Mouse (Mus musculus) testis, adult 2 months (tissue): Measurements from ENCODE around the gene Fntb. TPM values are rescaled to one million over a fixed set of nuclear protein-coding genes. Genes with fewer than 3 reads are reported as not detected.

ENCODE experiments used
- H3K27ac ChIP-seq: fragments of 200-500 bp; 2 replicates; pipeline ENCODE4 v1.5.1; 2012; ENCODE audit warnings: low read depth, low read length; ENCODE audit not compliant: control insufficient read depth, insufficient read depth
- H3K27me3 ChIP-seq: fragments of 200-500 bp; 2 replicates; pipeline ENCODE4 v1.6.1; 2012; ENCODE audit warnings: mild to moderate bottlenecking, low read length, moderate library complexity; ENCODE audit not compliant: control insufficient read depth, insufficient read depth
- H3K36me3 ChIP-seq: fragments of 200-500 bp; 2 replicates; pipeline ENCODE4 v1.6.1; 2012; ENCODE audit warnings: mild to moderate bottlenecking, low read length; ENCODE audit not compliant: control insufficient read depth, insufficient read depth
- H3K4me1 ChIP-seq: fragments of 200-500 bp; 2 replicates; pipeline ENCODE4 v1.6.1; 2012; ENCODE audit warnings: low read length; ENCODE audit not compliant: control insufficient read depth, insufficient read depth
- H3K4me3 ChIP-seq: fragments of 200-500 bp; 2 replicates; pipeline ENCODE4 v1.5.1; 2012; ENCODE audit warnings: low read depth, mild to moderate bottlenecking, low read length, moderate library complexity, mixed read lengths; ENCODE audit not compliant: control insufficient read depth
- CTCF ChIP-seq: fragments of 200-500 bp; IDR thresholded peaks from 2 replicates; pipeline ENCODE4 v1.5.1; 2012; ENCODE audit warnings: low read depth, mild to moderate bottlenecking, inconsistent platforms, low read length, moderate library complexity; ENCODE audit not compliant: control insufficient read depth, insufficient read depth, insufficient replicate concordance
- POLR2A ChIP-seq: fragments of 200-500 bp; IDR thresholded peaks from 2 replicates; pipeline ENCODE4 v1.6.1; 2012; ENCODE audit warnings: low read depth, mild to moderate bottlenecking, inconsistent platforms, low read length, moderate library complexity; ENCODE audit not compliant: control insufficient read depth
- polyA plus RNA-seq: library from polyadenylated mRNA; depleted of rRNA; stranded (reverse); fragments of >200 nt; gene quantifications from 2 replicates; pipeline ENCODE4 v1.2.3, GENCODE M21; 2012

The Fntb gene
- polyA plus RNA-seq, 1 experiment: 9.9 TPM

DNA sequence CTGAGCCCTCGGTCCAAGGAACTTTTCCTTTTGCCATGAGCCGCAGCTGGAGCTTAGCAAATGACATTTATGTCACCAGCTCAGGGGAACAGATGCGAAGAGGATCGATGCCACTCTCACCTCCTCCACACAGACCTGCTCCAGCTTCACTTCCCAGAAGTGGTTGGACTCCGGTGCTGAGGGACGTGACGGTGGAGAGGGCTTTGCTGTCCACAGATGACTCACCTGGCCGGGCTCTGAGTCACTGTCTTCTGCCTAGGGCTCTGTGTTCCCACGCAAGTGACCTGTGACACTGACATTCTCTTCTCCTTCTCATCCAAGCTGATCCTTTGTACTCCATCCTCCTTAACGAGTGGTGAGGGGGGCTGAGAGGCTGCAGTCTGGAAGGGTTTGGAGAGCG is 98.3 kb downstream of the Fntb start:
- peaks cover 5% of the 10 kb centered on the region for H3K4me1 ChIP-seq
- TF ChIP-seq POLR2A: no peak
- TF ChIP-seq CTCF: no peak
- H3K27ac ChIP-seq: no peak overlapping the region
- no peak overlapping the region for H3K4me3 ChIP-seq
- H3K27me3 ChIP-seq: no peaks in the 10 kb centered on the region
- H3K36me3 ChIP-seq: no peaks in the 10 kb centered on the region

DNA sequence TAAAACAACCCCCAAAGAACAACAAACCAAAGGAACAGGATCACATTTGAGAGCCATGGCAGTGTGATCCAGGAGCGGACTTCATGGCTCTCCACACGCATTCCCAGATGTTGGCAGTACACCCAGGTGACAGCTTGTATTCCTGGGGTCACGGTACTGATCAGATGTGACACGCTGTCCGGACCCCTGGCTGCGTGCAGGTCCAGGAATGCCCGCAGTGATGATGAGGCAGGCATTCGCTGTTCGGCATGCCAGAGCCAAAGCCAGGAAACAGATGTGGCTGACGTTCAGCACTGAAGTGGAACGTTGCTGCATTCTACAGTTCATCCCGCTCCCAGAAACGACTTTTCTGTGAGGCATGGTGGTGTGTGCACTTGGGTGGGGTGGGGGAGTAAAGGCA is 99.9 kb downstream of the Fntb start:
- Histone ChIP-seq H3K36me3 (no peaks in the 10 kb centered on the region), H3K27me3 (no peaks in the 10 kb centered on the region)
- TF ChIP-seq POLR2A (no peak), CTCF (no peak)

DNA sequence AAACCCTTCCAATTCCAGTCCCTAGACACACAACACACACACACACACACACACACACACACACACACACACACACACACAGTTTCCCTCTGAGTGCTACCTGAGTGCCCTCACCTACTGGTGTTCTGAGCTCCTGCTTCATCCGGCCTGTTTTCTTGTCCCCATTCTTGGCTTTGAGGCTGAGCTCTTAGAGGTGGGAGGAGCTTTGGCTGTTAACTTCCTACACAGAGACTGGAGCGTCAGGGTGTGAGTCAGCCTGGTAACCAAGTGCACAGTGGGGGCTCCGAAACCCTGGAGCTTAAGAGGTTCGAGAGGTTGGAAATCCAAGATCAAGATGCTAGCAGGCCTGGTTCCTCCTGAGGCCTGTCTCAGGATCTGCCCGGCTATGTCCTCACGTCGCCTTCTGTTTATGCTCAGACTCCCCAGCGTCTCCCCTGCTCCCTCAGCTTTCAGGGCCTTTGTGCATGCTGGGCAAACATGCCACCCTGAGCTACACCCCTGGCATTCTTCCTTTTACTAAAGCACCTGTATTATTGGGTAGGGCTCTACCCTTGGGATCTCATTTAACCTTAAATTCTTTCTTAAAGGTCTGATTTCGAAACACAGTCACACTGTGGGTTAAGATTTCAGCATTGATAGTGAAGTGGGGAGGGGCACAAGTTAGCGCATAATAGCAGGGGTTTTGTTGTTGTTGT is 102.3 kb downstream of the Fntb start:
- TF ChIP-seq CTCF (no peak), POLR2A (no peak)
- H3K4me3 ChIP-seq: no peak overlapping the region
- peak overlapping the region; percentile 50 for H3K27ac ChIP-seq
- H3K36me3 ChIP-seq: no peaks in the 10 kb centered on the region
- peaks cover 5% of the 10 kb centered on the region for H3K4me1 ChIP-seq
- no peaks in the 10 kb centered on the region for H3K27me3 ChIP-seq

More for the DNA sequence above, 99.9 kb downstream of the Fntb start:
- Histone ChIP-seq H3K4me1 (peaks cover 5% of the 10 kb centered on the region), H3K4me3 (no peak overlapping the region), H3K27ac (no peak overlapping the region)

DNA sequence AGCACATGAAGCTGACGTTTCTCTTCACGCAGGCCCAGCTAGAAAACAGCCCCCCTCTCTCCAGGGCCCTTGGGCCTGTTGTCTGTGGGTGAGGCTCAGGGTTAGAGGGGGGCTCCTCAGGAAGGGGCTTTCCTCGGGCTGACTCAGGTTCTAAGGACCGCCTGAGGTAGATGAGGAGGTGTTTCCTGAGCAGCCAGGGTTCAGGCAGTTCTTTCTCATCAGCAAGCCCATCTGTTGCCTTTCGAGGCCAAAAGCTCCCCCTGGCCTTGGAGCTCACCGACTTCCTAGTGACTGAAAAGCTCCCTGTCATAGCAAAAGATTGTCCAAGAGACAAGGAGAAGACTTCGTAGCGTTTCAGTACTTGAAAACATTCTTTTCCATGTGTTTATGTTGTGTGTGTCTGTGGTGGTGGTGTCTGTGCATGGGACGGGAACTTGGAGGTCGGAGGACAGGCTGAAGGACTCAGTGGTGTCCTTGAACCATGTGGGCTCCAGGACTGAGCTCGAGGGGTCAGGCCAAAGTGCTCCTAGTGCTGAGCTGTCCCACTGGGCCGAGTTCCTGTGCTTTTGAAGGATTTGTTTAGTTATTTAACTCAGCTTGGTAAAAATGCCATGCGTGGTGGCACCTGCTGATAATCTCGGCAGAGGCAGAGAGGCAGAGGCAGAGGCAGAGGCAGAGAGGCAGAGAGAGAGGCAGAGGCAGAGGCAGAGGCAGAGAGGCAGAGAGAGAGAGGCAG is 103.2 kb downstream of the Fntb start:
- Histone ChIP-seq H3K4me1 (peaks cover 5% of the 10 kb centered on the region), H3K27me3 (no peaks in the 10 kb centered on the region), H3K4me3 (no peak overlapping the region), H3K27ac (no peak overlapping the region; the same call in 1 of the 2 replicates), H3K36me3 (no peaks in the 10 kb centered on the region)
- TF ChIP-seq POLR2A (no peak), CTCF (no peak)

DNA sequence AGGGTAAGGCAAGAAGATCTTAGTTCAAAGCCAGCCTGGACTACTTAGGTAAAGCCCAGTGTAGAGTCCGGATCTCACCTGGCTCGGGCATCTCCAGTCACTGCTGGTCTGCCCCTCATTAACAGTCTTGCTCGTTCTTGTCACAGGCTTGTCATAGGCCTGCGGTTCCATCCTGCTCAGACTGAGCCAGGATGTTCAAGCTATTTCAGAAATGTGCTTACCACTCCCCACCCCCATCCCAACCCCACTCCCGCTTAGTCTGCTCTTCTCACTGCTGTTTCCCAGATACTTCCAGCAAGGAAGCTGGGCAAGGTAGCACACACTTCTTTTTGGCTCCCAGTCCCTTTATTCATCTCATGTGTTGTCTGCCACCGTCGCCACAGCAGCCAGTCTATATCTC is 104.2 kb downstream of the Fntb start:
- Histone ChIP-seq H3K4me3 (no peak overlapping the region), H3K36me3 (no peaks in the 10 kb centered on the region), H3K27ac (no peak overlapping the region), H3K27me3 (no peaks in the 10 kb centered on the region), H3K4me1 (peaks cover 5% of the 10 kb centered on the region)
- TF ChIP-seq CTCF (no peak), POLR2A (no peak)

DNA sequence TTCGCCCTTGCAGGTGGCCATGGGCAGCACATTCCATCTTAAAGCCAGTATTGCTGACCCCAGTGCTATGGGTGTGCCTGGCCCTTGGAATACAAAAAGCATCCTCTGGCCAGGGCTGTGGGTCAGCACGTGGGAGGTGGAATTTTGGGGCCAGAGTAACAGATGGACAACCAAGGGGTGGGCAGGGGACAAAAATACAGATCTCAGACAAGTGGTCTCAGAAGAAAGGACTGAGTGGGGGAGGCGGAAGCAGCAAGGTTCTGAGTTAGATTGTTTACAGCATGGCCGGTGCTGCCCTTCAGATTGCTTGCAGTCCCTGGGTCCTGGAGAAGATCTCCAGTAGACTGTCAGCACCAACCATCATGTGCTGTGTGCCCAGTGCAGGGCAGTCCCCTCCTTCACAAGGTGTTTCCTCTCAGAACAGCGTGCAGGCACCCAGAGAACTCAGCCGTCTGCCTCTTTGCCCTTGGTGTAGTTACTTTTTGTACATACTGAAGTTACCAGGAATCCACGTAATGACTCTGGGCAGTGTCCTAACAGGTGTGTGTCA is 107.5 kb downstream of the Fntb start:
- H3K4me1 ChIP-seq: peaks cover 4% of the 10 kb centered on the region
- H3K27me3 ChIP-seq: no peaks in the 10 kb centered on the region
- TF ChIP-seq POLR2A (no peak), CTCF (no peak)
- no peaks in the 10 kb centered on the region for H3K36me3 ChIP-seq
- H3K4me3 ChIP-seq: no peak overlapping the region
- H3K27ac ChIP-seq: no peak overlapping the region

DNA sequence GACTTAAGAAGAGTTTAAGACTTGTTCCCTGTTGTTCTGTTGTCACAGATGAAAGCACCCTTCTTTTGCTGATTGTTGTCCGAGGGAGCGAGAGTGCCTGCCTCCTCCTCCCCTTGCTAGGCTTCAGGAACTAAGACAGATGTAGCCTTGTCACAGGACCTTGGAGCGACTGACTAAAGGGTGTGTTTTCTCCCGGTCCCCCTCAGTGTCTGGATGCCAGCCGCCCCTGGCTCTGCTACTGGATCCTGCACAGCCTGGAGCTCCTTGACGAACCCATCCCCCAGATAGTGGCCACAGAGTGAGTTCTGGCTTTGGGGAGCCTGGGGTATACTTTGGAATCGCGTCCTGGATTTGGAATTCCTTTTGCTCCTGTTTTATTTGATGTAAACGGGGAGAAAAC is 109.4 kb downstream of the Fntb start:
- Histone ChIP-seq H3K27me3 (no peaks in the 10 kb centered on the region), H3K4me3 (no peak overlapping the region), H3K4me1 (peaks cover 2% of the 10 kb centered on the region), H3K27ac (peak overlapping the region; percentile 67; the same call in 1 of the 2 replicates), H3K36me3 (no peaks in the 10 kb centered on the region)
- TF ChIP-seq CTCF (no peak), POLR2A (no peak)
